Mouse (Mus musculus): ENCODE results near the gene Stat4. TPM values are rescaled to one million over a fixed set of nuclear protein-coding genes. Genes with fewer than 3 reads are reported as not detected.
"Not testable (repeated sequence)": the region's sequence is repeated elsewhere in the genome, so short reads cannot be mapped to it uniquely, and the experiment has no call there.

Stat4 gene
- polyA plus RNA-seq, 1 experiment, result 0.34 TPM

DNA sequence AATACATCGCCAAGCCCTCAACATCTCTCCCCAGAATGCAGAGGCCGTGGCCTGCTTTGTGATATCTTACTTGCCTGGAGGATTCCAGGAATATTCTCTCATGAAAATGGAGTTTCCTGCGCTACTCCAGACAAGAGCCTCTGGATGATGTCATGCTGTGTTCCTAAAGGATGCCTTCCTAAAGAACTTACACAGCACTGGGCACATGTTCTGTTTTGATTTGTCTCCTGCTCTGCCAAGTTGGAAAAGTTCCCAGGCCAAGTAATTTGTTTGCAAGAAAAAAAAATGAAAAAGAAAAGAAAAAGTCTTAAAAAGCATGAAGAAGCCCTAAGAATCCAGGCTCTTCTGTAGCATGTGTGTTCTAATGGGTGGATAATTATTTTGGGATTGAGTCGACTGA, 56.2 kb downstream of the Stat4 start:
- TF ChIP-seq CTCF (IDR thresholded peaks at IDR 0.05; ENCODE audit: extremely low read depth, insufficient read length, insufficient replicate concordance, low read depth, low read length) (no peak), POLR2A (IDR thresholded peaks at IDR 0.05; ENCODE audit: low read depth, low read length) (no peak)
- Histone ChIP-seq H3K36me3 (ENCODE audit: control insufficient read depth, insufficient read depth, low read length) (no peaks in the 10 kb centered on the region), H3K27me3 (ENCODE audit: control insufficient read depth, insufficient read depth, low read length) (no peaks in the 10 kb centered on the region), H3K27ac (ENCODE audit: insufficient read depth, low read depth, low read length) (no peak overlapping the region), H3K4me1 (ENCODE audit: control insufficient read depth, insufficient read depth, insufficient read length, low read length) (no peaks in the 10 kb centered on the region), H3K4me3 (ENCODE audit: low read depth, low read length) (no peak overlapping the region)
- WGBS, result 80% methylated on average over 4 of the region's 4 CpGs

DNA sequence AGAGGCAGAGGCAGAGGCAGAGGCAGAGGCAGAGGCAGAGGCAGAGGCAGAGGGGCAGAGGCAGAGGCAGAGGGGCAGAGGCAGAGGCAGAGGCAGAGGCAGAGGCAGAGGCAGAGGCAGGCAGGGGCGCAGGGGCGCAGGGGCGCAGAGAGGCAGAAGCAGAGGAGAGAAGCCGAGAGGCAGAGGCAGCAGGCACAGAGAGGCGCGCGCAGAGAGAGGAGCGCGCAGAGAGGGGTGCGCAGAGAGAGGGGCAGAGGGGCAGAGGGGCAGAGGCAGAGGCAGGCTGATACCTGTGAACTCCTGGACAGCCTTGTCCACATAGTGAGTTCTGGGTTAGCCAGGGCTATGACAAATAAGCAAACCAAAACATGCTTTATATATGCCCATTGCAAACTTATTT, 59.9 kb downstream of the Stat4 start:
- H3K27ac ChIP-seq (ENCODE audit: insufficient read depth, low read depth, low read length); H3K4me3 ChIP-seq (ENCODE audit: low read depth, low read length); H3K36me3 ChIP-seq (ENCODE audit: control insufficient read depth, insufficient read depth, low read length); H3K4me1 ChIP-seq (ENCODE audit: control insufficient read depth, insufficient read depth, insufficient read length, low read length); H3K27me3 ChIP-seq (ENCODE audit: control insufficient read depth, insufficient read depth, low read length): not testable (repeated sequence)
- WGBS, result 93% methylated on average over 10 of the region's 10 CpGs

DNA sequence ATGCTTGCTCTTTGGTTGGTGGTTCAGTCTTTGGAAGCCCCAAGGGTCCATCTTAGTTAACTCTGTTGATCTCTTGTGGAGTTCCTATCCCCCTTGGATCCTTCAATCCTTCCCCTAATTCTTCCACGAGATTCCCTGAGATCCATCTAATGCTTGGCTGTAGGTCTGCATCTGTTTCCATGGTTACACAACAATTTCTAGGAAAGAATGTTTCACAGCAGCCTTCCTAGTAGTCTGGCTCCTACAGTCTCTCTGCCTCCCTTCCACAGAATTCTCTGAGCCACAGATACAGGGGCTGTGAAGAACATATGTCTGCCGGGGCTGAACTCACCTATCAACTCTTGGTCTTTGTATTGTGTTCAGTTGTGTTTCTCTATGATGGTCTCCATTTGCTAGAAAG, 61.8 kb downstream of the Stat4 start:
- Histone ChIP-seq H3K27me3 (ENCODE audit: control insufficient read depth, insufficient read depth, low read length) (no peaks in the 10 kb centered on the region), H3K4me1 (ENCODE audit: control insufficient read depth, insufficient read depth, insufficient read length, low read length) (no peaks in the 10 kb centered on the region), H3K27ac (ENCODE audit: insufficient read depth, low read depth, low read length) (no peak overlapping the region), H3K4me3 (ENCODE audit: low read depth, low read length) (no peak overlapping the region), H3K36me3 (ENCODE audit: control insufficient read depth, insufficient read depth, low read length) (no peaks in the 10 kb centered on the region)
- TF ChIP-seq POLR2A (IDR thresholded peaks at IDR 0.05; ENCODE audit: low read depth, low read length), result no peak
- TF ChIP-seq CTCF (IDR thresholded peaks at IDR 0.05; ENCODE audit: extremely low read depth, insufficient read length, insufficient replicate concordance, low read depth, low read length), result no peak
- 68% methylated on average over 2 of the region's 2 CpGs for WGBS

DNA sequence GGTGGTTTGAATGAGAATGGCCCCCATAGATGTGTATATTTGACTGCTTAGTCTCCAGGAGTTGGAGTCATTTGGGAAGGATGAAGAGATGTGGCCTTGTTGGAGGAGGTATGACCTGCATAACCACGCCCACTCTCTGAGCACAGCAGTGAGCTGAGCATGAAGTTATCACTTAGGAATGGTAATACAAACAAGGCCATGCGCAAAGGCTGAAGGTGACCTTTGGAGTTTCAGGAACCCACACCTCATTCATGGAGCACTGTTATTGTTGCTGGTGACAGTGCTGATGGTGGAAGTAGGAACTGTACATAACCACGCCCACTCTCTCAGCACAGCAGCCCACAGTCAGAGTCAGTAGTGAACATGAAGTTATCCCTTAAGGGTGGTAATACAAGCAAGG, 62.9 kb downstream of the Stat4 start:
- TF ChIP-seq POLR2A (IDR thresholded peaks at IDR 0.05; ENCODE audit: low read depth, low read length) (no peak), CTCF (IDR thresholded peaks at IDR 0.05; ENCODE audit: extremely low read depth, insufficient read length, insufficient replicate concordance, low read depth, low read length) (no peak)
- Histone ChIP-seq H3K27ac (ENCODE audit: insufficient read depth, low read depth, low read length) (no peak overlapping the region), H3K36me3 (ENCODE audit: control insufficient read depth, insufficient read depth, low read length) (no peaks in the 10 kb centered on the region), H3K4me1 (ENCODE audit: control insufficient read depth, insufficient read depth, insufficient read length, low read length) (no peaks in the 10 kb centered on the region), H3K27me3 (ENCODE audit: control insufficient read depth, insufficient read depth, low read length) (no peaks in the 10 kb centered on the region), H3K4me3 (ENCODE audit: low read depth, low read length) (no peak overlapping the region)
- WGBS, result 79% methylated on average over 3 of the region's 3 CpGs

DNA sequence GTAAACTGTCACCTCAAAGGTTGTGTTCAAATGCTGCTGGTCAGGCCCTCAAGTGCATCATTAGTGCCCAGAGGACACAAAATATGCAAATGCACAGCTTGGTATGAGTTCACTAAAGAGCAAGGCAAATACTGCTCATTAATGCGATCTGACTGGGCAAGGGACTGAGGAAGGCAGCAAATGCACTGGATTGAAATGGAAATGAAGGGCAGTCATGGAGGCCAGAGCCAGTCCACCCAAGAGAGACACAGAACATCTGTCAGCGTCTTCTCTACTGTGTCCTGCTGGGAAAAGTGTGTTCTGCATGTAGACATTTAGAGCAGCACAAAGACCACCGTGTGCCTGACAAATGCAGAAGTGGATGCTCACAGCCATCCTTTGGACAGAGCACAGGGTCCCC, 64.6 kb downstream of the Stat4 start:
- 87% methylated on average over 3 of the region's 3 CpGs for WGBS
- no peak overlapping the region for H3K4me3 ChIP-seq (ENCODE audit: low read depth, low read length)
- H3K27me3 ChIP-seq (ENCODE audit: control insufficient read depth, insufficient read depth, low read length), result no peaks in the 10 kb centered on the region; the same call in 1 of the 2 replicates
- no peak overlapping the region for H3K27ac ChIP-seq (ENCODE audit: insufficient read depth, low read depth, low read length)
- no peaks in the 10 kb centered on the region for H3K4me1 ChIP-seq (ENCODE audit: control insufficient read depth, insufficient read depth, insufficient read length, low read length)
- TF ChIP-seq POLR2A (IDR thresholded peaks at IDR 0.05; ENCODE audit: low read depth, low read length), result no peak
- no peak for TF ChIP-seq CTCF (IDR thresholded peaks at IDR 0.05; ENCODE audit: extremely low read depth, insufficient read length, insufficient replicate concordance, low read depth, low read length)
- H3K36me3 ChIP-seq (ENCODE audit: control insufficient read depth, insufficient read depth, low read length), result no peaks in the 10 kb centered on the region

DNA sequence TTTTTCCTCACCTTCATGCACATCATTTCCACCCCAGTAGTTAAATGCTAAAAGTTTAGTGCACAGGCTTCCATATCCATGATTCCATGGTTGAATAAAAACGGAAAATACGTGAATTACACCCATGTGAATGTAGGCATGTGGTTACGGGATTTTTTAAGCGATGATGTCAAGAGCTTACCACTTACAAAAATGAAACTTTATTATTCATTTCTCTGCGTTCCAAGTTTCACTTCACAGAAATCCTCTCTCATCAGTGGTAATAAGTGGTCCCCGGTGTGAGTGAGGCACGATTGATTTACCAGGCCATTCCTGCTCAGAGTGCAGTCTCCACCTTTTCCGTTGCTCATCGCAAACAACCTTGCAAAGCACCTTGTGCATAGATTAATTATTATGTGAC, 66.0 kb downstream of the Stat4 start:
- Histone ChIP-seq H3K27me3 (ENCODE audit: control insufficient read depth, insufficient read depth, low read length) (no peaks in the 10 kb centered on the region; the same call in 1 of the 2 replicates), H3K36me3 (ENCODE audit: control insufficient read depth, insufficient read depth, low read length) (no peaks in the 10 kb centered on the region), H3K4me3 (ENCODE audit: low read depth, low read length) (no peak overlapping the region), H3K4me1 (ENCODE audit: control insufficient read depth, insufficient read depth, insufficient read length, low read length) (no peaks in the 10 kb centered on the region), H3K27ac (ENCODE audit: insufficient read depth, low read depth, low read length) (no peak overlapping the region)
- WGBS, result 90% methylated on average over 9 of the region's 9 CpGs
- no peak for TF ChIP-seq CTCF (IDR thresholded peaks at IDR 0.05; ENCODE audit: extremely low read depth, insufficient read length, insufficient replicate concordance, low read depth, low read length)
- no peak for TF ChIP-seq POLR2A (IDR thresholded peaks at IDR 0.05; ENCODE audit: low read depth, low read length)

DNA sequence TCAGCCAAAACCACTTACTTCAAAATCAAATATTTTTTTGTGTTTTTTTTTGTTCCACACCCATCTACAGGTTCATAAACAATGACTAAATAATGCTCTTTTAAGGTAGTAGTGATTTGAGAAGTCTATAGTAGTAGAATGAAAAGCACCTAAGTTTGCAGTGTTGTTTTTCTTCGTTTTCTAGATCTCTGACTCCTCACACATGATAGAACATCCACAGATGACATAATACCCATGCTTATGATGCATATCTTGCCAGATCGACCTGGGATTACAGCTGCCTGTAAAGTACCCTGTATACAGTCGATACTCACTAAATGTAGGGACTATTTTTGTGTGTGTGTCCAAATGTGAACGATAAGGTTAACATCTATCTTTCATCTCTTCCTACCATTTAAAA, 69.0 kb downstream of the Stat4 start:
- no peaks in the 10 kb centered on the region for H3K36me3 ChIP-seq (ENCODE audit: control insufficient read depth, insufficient read depth, low read length)
- H3K27ac ChIP-seq (ENCODE audit: insufficient read depth, low read depth, low read length), result no peak overlapping the region
- H3K4me1 ChIP-seq (ENCODE audit: control insufficient read depth, insufficient read depth, insufficient read length, low read length), result no peaks in the 10 kb centered on the region
- WGBS, result 78% methylated on average over 4 of the region's 4 CpGs
- no peak overlapping the region for H3K4me3 ChIP-seq (ENCODE audit: low read depth, low read length)
- H3K27me3 ChIP-seq (ENCODE audit: control insufficient read depth, insufficient read depth, low read length), result no peaks in the 10 kb centered on the region; the same call in 1 of the 2 replicates
- TF ChIP-seq POLR2A (IDR thresholded peaks at IDR 0.05; ENCODE audit: low read depth, low read length) (no peak), CTCF (IDR thresholded peaks at IDR 0.05; ENCODE audit: extremely low read depth, insufficient read length, insufficient replicate concordance, low read depth, low read length) (no peak)

DNA sequence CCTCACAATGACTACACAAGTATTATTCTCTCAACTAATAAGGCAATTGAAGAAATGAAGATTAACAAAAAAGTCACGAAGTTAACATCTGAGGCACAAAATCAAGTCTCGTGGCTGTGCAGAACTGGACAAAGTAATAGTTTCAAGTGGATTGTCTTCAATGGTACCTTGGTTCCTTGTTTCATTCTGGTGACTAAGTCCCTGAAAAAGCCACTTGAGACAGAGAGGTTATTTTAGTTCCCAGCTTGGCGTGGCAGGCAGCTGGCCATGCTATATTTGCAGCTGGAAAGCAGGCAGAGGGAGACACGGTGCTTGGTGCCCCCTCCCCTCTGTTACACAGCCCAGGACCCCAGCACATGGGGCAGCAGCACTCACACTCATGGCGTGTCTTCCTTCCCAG, 70.2 kb downstream of the Stat4 start:
- Histone ChIP-seq H3K27ac (ENCODE audit: insufficient read depth, low read depth, low read length) (no peak overlapping the region), H3K4me3 (ENCODE audit: low read depth, low read length) (no peak overlapping the region), H3K36me3 (ENCODE audit: control insufficient read depth, insufficient read depth, low read length) (no peaks in the 10 kb centered on the region), H3K4me1 (ENCODE audit: control insufficient read depth, insufficient read depth, insufficient read length, low read length) (no peaks in the 10 kb centered on the region), H3K27me3 (ENCODE audit: control insufficient read depth, insufficient read depth, low read length) (no peaks in the 10 kb centered on the region; the same call in 1 of the 2 replicates)
- no peak for TF ChIP-seq CTCF (IDR thresholded peaks at IDR 0.05; ENCODE audit: extremely low read depth, insufficient read length, insufficient replicate concordance, low read depth, low read length)
- TF ChIP-seq POLR2A (IDR thresholded peaks at IDR 0.05; ENCODE audit: low read depth, low read length), result no peak
- WGBS, result 79% methylated on average over 5 of the region's 5 CpGs

Measured in small intestine, adult 2 months (tissue).